Mouse (Mus musculus) liver, embryonic 12.5 days (tissue): ENCODE measurements around the gene Wwox. TPM values are rescaled to one million over a fixed set of nuclear protein-coding genes. Genes with fewer than 3 reads are reported as not detected.

Experiments used
- ATAC-seq: fragments of 200-750 bp; cut with Nextera tagmentation; 2 replicates; pipeline ENCODE4 v1.8.0; 2017; ENCODE audit warnings: moderate number of reproducible peaks, mild to moderate bottlenecking, moderate library complexity
- H3K27ac ChIP-seq: fragments of 300-500 bp; sonication (generic); 2 replicates; pipeline ENCODE4 v1.5.1; 2016; ENCODE audit warnings: mild to moderate bottlenecking
- H3K27me3 ChIP-seq: fragments of 300-500 bp; sonication (generic); replicated peaks from 2 replicates; pipeline ENCODE4 v1.6.1; 2016; ENCODE audit warnings: mild to moderate bottlenecking, moderate library complexity
- H3K36me3 ChIP-seq: fragments of 300-500 bp; sonication (generic); 2 replicates; pipeline ENCODE4 v1.6.1; 2016; ENCODE audit warnings: mild to moderate bottlenecking, moderate library complexity
- H3K4me1 ChIP-seq: fragments of 300-500 bp; sonication (generic); 2 replicates; pipeline ENCODE4 v1.6.1; 2016
- H3K4me2 ChIP-seq: fragments of 300-500 bp; sonication (generic); 2 replicates; pipeline ENCODE4 v1.6.1; 2016; ENCODE audit warnings: mild to moderate bottlenecking, moderate library complexity
- H3K4me3 ChIP-seq: fragments of 300-500 bp; sonication (generic); 2 replicates; pipeline ENCODE4 v1.5.1; 2016; ENCODE audit warnings: mild to moderate bottlenecking, moderate library complexity
- H3K9ac ChIP-seq: fragments of 300-500 bp; sonication (generic); 2 replicates; pipeline ENCODE4 v1.6.1; 2016; ENCODE audit warnings: mild to moderate bottlenecking, moderate library complexity
- H3K9me3 ChIP-seq: fragments of 300-500 bp; sonication (generic); replicated peaks from 2 replicates; pipeline ENCODE4 v1.6.1; 2016; ENCODE audit warnings: mild to moderate bottlenecking, moderate library complexity
- WGBS: fragments of 180-500 bp; shearing (Covaris S2); methylation state at CpG from one replicate; pipeline ENCODE4 v1.1.7; 2016; ENCODE audit not compliant: insufficient replicate concordance; 5-methylcytosine and 5-hydroxymethylcytosine counted together
- polyA plus RNA-seq: library from polyadenylated mRNA; unstranded; fragments of >200 nt; fragmentation: Nextera tagmentation; extraction: Ambion mirVana; gene quantifications from 2 replicates; pipeline ENCODE4 v1.2.1, GENCODE M21; 2016

The Wwox gene
- polyA plus RNA-seq, 1 experiment from 2014 or later: 5.2 TPM

- Histone ChIP-seq H3K27me3 (no peaks in the 10 kb centered on the region), H3K9ac (no peak overlapping the region), H3K36me3 (no peaks in the 10 kb centered on the region), H3K4me3 (no peak overlapping the region), H3K27ac (no peak overlapping the region), H3K9me3 (no peaks in the 10 kb centered on the region), H3K4me1 (no peaks in the 10 kb centered on the region), H3K4me2 (no peak overlapping the region)
- WGBS: 28% methylated on average over 13 of the region's 13 CpGs
- no peak for ATAC-seq
Measured at GRCm38 (mm10) chr8:114985996-114986395, 546.5 kb downstream of the Wwox start.

GRCm38 (mm10) chr8:114986971-114987370 is 547.5 kb downstream of the Wwox start:
- H3K36me3 ChIP-seq: no peaks in the 10 kb centered on the region
- H3K4me3 ChIP-seq: no peak overlapping the region
- H3K27ac ChIP-seq: no peak overlapping the region
- WGBS: 73% methylated on average over 10 of the region's 10 CpGs
- ATAC-seq: no peak
- H3K9me3 ChIP-seq: no peaks in the 10 kb centered on the region
- H3K9ac ChIP-seq: no peak overlapping the region
- no peaks in the 10 kb centered on the region for H3K27me3 ChIP-seq
- H3K4me1 ChIP-seq: no peaks in the 10 kb centered on the region
- no peak overlapping the region for H3K4me2 ChIP-seq

- 76% methylated on average over 13 of the region's 13 CpGs for WGBS
- no peak overlapping the region for H3K4me3 ChIP-seq
Measured at GRCm38 (mm10) chr8:114990865-114991613, 551.6 kb downstream of the Wwox start.

DNA sequence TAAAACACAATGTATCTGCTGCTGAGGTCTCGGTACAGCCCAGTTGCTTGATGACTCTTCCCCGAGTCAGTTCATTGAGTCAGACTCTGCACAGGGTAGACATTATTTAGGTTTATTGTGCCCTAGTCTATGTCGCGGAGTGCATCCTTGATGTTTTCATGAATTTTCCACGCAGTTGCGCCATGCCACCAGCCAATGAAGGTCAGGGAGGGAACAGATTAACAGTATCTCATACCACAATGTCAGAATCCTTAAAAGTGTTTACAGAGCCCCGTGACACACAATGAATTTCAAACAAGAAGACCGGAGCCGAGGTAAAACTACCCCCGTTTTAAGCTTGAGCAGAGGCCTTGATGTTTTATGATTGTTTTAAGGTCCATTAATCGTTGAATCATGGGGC is 561.3 kb downstream of the Wwox start:
- no peaks in the 10 kb centered on the region for H3K4me1 ChIP-seq
- no peak for ATAC-seq
- no peak overlapping the region for H3K27ac ChIP-seq
- H3K4me3 ChIP-seq: no peak overlapping the region
- no peak overlapping the region for H3K9ac ChIP-seq
- no peaks in the 10 kb centered on the region for H3K27me3 ChIP-seq
- no peaks in the 10 kb centered on the region for H3K36me3 ChIP-seq
- peaks cover 3% of the 10 kb centered on the region; the same call in 1 of the 2 replicates for H3K9me3 ChIP-seq
- 78% methylated on average over 11 of the region's 11 CpGs for WGBS
- no peak overlapping the region for H3K4me2 ChIP-seq

More at GRCm38 (mm10) chr8:114990865-114991613, 551.6 kb downstream of the Wwox start:
- H3K4me1 ChIP-seq: no peaks in the 10 kb centered on the region
- H3K27me3 ChIP-seq: no peaks in the 10 kb centered on the region
- H3K4me2 ChIP-seq: no peak overlapping the region
- no peaks in the 10 kb centered on the region for H3K9me3 ChIP-seq
- H3K9ac ChIP-seq: no peak overlapping the region
- no peaks in the 10 kb centered on the region for H3K36me3 ChIP-seq
- H3K27ac ChIP-seq: no peak overlapping the region
- no peak for ATAC-seq

- ATAC-seq: no peak
- no peak overlapping the region for H3K4me3 ChIP-seq
- no peaks in the 10 kb centered on the region for H3K27me3 ChIP-seq
- no peak overlapping the region for H3K27ac ChIP-seq
- no peak overlapping the region for H3K9ac ChIP-seq
- H3K36me3 ChIP-seq: no peaks in the 10 kb centered on the region
- no peak overlapping the region for H3K4me2 ChIP-seq
- no peaks in the 10 kb centered on the region; the same call in 1 of the 2 replicates for H3K9me3 ChIP-seq
- WGBS: 84% methylated on average over 3 of the region's 3 CpGs
- H3K4me1 ChIP-seq: no peaks in the 10 kb centered on the region
Measured at GRCm38 (mm10) chr8:115005021-115005420, 565.6 kb downstream of the Wwox start.

DNA sequence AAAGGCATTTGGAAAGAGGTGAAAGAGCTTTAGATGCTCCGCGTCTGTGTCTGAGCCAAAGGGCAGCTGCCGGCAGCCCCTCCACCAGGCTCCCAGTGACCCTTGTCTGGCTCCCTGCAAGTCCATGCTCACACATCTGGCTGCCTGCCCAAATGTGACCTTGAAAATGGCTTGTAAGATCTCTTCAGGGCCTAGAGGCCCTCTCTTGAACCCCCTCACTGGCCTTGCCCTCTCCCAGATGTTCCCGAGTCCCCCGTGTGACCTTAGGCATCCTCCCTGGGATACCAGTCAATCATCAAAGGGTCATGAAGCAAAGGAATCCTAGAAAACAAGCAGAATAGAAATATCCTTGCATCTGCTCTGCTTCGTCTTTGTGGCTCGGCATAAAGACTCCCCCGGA is 567.1 kb downstream of the Wwox start:
- Histone ChIP-seq H3K4me3 (no peak overlapping the region), H3K36me3 (no peaks in the 10 kb centered on the region), H3K27ac (no peak overlapping the region), H3K9ac (no peak overlapping the region), H3K9me3 (no peaks in the 10 kb centered on the region), H3K4me1 (no peaks in the 10 kb centered on the region), H3K4me2 (no peak overlapping the region), H3K27me3 (no peaks in the 10 kb centered on the region)
- no peak for ATAC-seq
- 79% methylated on average over 8 of the region's 8 CpGs for WGBS

GRCm38 (mm10) chr8:115007280-115007679 is 567.8 kb downstream of the Wwox start:
- H3K4me2 ChIP-seq: no peak overlapping the region
- H3K4me3 ChIP-seq: no peak overlapping the region
- no peaks in the 10 kb centered on the region for H3K9me3 ChIP-seq
- no peak overlapping the region for H3K27ac ChIP-seq
- no peaks in the 10 kb centered on the region for H3K27me3 ChIP-seq
- no peak overlapping the region for H3K9ac ChIP-seq
- H3K4me1 ChIP-seq: no peaks in the 10 kb centered on the region
- no peaks in the 10 kb centered on the region for H3K36me3 ChIP-seq
- WGBS: 78% methylated on average over 7 of the region's 7 CpGs
- no peak for ATAC-seq

DNA sequence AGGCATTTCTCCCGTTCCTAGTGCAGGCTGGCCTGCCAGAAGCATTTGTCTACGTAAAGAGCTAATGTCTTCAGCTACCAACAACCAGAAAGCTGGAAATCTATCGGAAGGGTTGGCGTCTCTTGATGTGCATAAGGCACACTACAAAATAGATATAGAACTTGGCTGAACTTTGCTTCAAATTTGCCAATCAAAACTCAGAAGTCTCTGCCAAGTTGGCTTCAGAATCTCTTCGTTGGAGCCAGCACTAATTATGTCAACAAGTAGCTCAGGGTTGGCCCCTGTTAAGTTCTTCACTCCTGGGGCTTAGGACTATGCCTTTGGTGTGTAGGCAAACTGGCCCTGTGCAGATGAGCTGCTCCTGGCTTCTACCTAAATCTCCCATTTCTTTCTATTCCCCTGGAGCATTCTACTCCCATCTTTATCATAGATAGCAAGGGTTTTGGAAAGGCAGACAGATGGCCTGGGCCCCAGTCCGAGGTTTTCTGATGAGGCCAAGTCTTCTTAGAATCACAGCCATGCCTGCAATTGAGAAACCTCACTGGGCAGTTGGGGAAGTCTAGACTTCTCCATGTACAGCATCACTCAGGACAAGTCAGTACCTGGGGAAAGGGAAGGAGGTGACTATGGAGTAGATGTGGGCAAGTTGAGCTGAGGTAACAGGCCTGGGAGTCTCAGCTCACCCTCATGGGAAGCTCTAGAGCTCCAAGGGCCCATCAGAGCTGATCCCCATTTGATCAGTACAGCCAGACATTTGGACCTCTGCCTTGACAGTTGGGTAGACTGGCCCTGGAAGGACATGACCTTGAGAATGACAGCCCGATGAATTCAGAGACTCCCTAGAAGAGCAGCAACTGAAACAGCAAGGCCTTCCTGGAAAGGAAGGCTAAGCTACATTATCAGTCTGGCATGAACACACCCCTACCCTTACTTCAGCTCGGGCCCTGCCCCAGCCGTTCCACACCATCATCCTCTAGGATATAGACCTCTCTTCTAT is 569.5 kb downstream of the Wwox start:
- Histone ChIP-seq H3K4me2 (no peak overlapping the region), H3K4me3 (no peak overlapping the region), H3K4me1 (no peaks in the 10 kb centered on the region), H3K9ac (no peak overlapping the region), H3K27me3 (no peaks in the 10 kb centered on the region), H3K36me3 (no peaks in the 10 kb centered on the region), H3K27ac (no peak overlapping the region), H3K9me3 (no peaks in the 10 kb centered on the region)
- no peak for ATAC-seq
- WGBS: 66% methylated on average over 9 of the region's 9 CpGs

- no peaks in the 10 kb centered on the region for H3K27me3 ChIP-seq
- H3K4me1 ChIP-seq: no peaks in the 10 kb centered on the region
- no peak overlapping the region for H3K4me3 ChIP-seq
- H3K9ac ChIP-seq: no peak overlapping the region
- no peak for ATAC-seq
- no peaks in the 10 kb centered on the region for H3K36me3 ChIP-seq
- WGBS: 36% methylated on average over 9 of the region's 9 CpGs
- H3K27ac ChIP-seq: no peak overlapping the region
- H3K4me2 ChIP-seq: no peak overlapping the region
- no peaks in the 10 kb centered on the region for H3K9me3 ChIP-seq
Measured at GRCm38 (mm10) chr8:115009897-115010768, 570.7 kb downstream of the Wwox start.

GRCm38 (mm10) chr8:115010769-115011073 is 571.3 kb downstream of the Wwox start:
- Histone ChIP-seq H3K27ac (no peak overlapping the region), H3K4me3 (no peak overlapping the region), H3K9me3 (no peaks in the 10 kb centered on the region), H3K27me3 (no peaks in the 10 kb centered on the region), H3K9ac (no peak overlapping the region), H3K36me3 (no peaks in the 10 kb centered on the region), H3K4me2 (no peak overlapping the region), H3K4me1 (no peaks in the 10 kb centered on the region)
- WGBS: 57% methylated on average over 9 of the region's 9 CpGs
- no peak for ATAC-seq

GRCm38 (mm10) chr8:115019661-115020060 is 580.2 kb downstream of the Wwox start:
- WGBS: 72% methylated on average over 15 of the region's 15 CpGs
- no peak overlapping the region for H3K4me2 ChIP-seq
- no peak overlapping the region for H3K9ac ChIP-seq
- H3K36me3 ChIP-seq: no peaks in the 10 kb centered on the region
- ATAC-seq: no peak
- no peaks in the 10 kb centered on the region for H3K27me3 ChIP-seq
- no peaks in the 10 kb centered on the region for H3K4me1 ChIP-seq
- H3K4me3 ChIP-seq: no peak overlapping the region
- no peak overlapping the region for H3K27ac ChIP-seq
- H3K9me3 ChIP-seq: no peaks in the 10 kb centered on the region
